Mouse (Mus musculus) CH12.LX (cell line): ENCODE results near the gene Zc3h12c. TPM values are rescaled to one million over a fixed set of nuclear protein-coding genes. Genes with fewer than 3 reads are reported as not detected.

Source experiments
- DNase-seq: peaks from one replicate; pipeline ENCODE4 v3.0.0-alpha.2; 2013; ENCODE audit errors: extremely low read depth
- H3K27ac ChIP-seq: 2 replicates; pipeline ENCODE4 v1.5.1; 2012; ENCODE audit warnings: low read depth, mild to moderate bottlenecking, control low read depth, moderate library complexity; ENCODE audit not compliant: insufficient read depth
- H3K27me3 ChIP-seq: replicated peaks from 2 replicates; pipeline ENCODE3; 2012; ENCODE audit warnings: inconsistent platforms
- H3K36me3 ChIP-seq, 2 experiments: replicated peaks in 1 of 2; 2 replicates each; pipeline versions ENCODE3 to v1.6.1; 2012; ENCODE audit warnings: inconsistent platforms in 1 of 2, low read length in 1 of 2, mild to moderate bottlenecking in 1 of 2, mixed read lengths in 1 of 2, moderate library complexity in 1 of 2; ENCODE audit not compliant: control insufficient read depth in 1 of 2, insufficient read depth in 1 of 2
- H3K4me1 ChIP-seq, 2 experiments: 2 replicates each; pipeline ENCODE4 v1.6.1; 2012; ENCODE audit warnings: inconsistent platforms in 1 of 2, moderate library complexity in 1 of 2; ENCODE audit not compliant: insufficient read depth in 2 of 2, control insufficient read depth in 1 of 2
- H3K4me2 ChIP-seq: 2 replicates; pipeline ENCODE4 v1.6.1; 2012; ENCODE audit warnings: low read depth, mild to moderate bottlenecking, control low read depth; ENCODE audit not compliant: poor library complexity, insufficient read depth, severe bottlenecking
- H3K4me3 ChIP-seq, 3 experiments: fragments of 150-350 bp in 1 of 3; sonication (generic) in 1 of 3; replicated peaks in 1 of 3; 2 replicates each; pipeline versions ENCODE3 to v1.5.1; 2011 to 2012; ENCODE audit warnings: low read depth in 2 of 3, low read length in 2 of 3, mild to moderate bottlenecking in 2 of 3, moderate library complexity in 2 of 3, control low read depth in 1 of 3, improper control_type of control experiment in 1 of 3, inconsistent platforms in 1 of 3, mixed read lengths in 1 of 3; ENCODE audit not compliant: poor library complexity in 1 of 3
- H3K79me2 ChIP-seq: replicated peaks from 2 replicates; pipeline ENCODE4 v1.6.1; 2012; ENCODE audit warnings: mild to moderate bottlenecking, moderate library complexity; ENCODE audit not compliant: control insufficient read depth, poor library complexity, insufficient read depth, severe bottlenecking; ENCODE audit errors: extremely low read depth
- H3K9ac ChIP-seq: 2 replicates; pipeline ENCODE4 v1.6.1; 2012; ENCODE audit warnings: low read depth, mild to moderate bottlenecking, control low read depth, moderate library complexity; ENCODE audit not compliant: insufficient read depth
- H3K9me3 ChIP-seq: replicated peaks from 2 replicates; pipeline ENCODE3; 2012; ENCODE audit warnings: low read length, inconsistent platforms, mixed read lengths
- BHLHE40 ChIP-seq: IDR thresholded peaks from 2 replicates; pipeline ENCODE4 v1.6.1; 2011; ENCODE audit warnings: mild to moderate bottlenecking, low read depth, low read length, improper control_type of control experiment
- CHD2 ChIP-seq: IDR thresholded peaks from 2 replicates; pipeline ENCODE4 v1.6.1; 2011; ENCODE audit warnings: low read length, improper control_type of control experiment
- ETS1 ChIP-seq: conservative IDR thresholded peaks from 2 replicates; pipeline ENCODE4 v1.6.1; 2012; ENCODE audit warnings: low read depth, mild to moderate bottlenecking, inconsistent platforms, low read length, improper control_type of control experiment, moderate library complexity
- GABPA ChIP-seq: IDR thresholded peaks from 2 replicates; pipeline ENCODE4 v1.6.1; 2012; ENCODE audit warnings: low read depth, low read length, improper control_type of control experiment, inconsistent platforms; ENCODE audit not compliant: insufficient replicate concordance
- HCFC1 ChIP-seq: IDR thresholded peaks from 2 replicates; pipeline ENCODE4 v1.6.1; 2012; ENCODE audit warnings: low read depth, mild to moderate bottlenecking, inconsistent platforms, low read length, improper control_type of control experiment
- IRF4 ChIP-seq: IDR thresholded peaks from 2 replicates; pipeline ENCODE4 v1.6.1; 2014; ENCODE audit warnings: low read depth, mild to moderate bottlenecking, inconsistent platforms, low read length, improper control_type of control experiment
- JUND ChIP-seq: conservative IDR thresholded peaks from 2 replicates; pipeline ENCODE4 v1.6.1; 2011; ENCODE audit warnings: low read depth, low read length, improper control_type of control experiment
- KAT2A ChIP-seq: IDR thresholded peaks from 2 replicates; pipeline ENCODE4 v1.6.1; 2012; ENCODE audit warnings: low read length, improper control_type of control experiment, inconsistent platforms; ENCODE audit not compliant: insufficient replicate concordance
- MAFK ChIP-seq: IDR thresholded peaks from 2 replicates; pipeline ENCODE4 v1.6.1; 2011; ENCODE audit warnings: low read length, improper control_type of control experiment; ENCODE audit not compliant: insufficient replicate concordance
- MAX ChIP-seq: IDR thresholded peaks from 2 replicates; pipeline ENCODE4 v1.6.1; 2011; ENCODE audit warnings: low read length, improper control_type of control experiment
- MEF2A ChIP-seq: IDR thresholded peaks from 2 replicates; pipeline ENCODE4 v1.6.1; 2014; ENCODE audit warnings: low read depth, mild to moderate bottlenecking, inconsistent platforms, low read length, improper control_type of control experiment, borderline replicate concordance
- MXI1 ChIP-seq: IDR thresholded peaks from 2 replicates; pipeline ENCODE4 v1.6.1; 2011; ENCODE audit warnings: mild to moderate bottlenecking, low read depth, low read length, improper control_type of control experiment
- NRF1 ChIP-seq: IDR thresholded peaks from 2 replicates; pipeline ENCODE4 v1.6.1; 2014; ENCODE audit warnings: low read depth, mild to moderate bottlenecking, inconsistent platforms, low read length, improper control_type of control experiment, moderate library complexity
- POLR2AphosphoS2 ChIP-seq: IDR thresholded peaks from 2 replicates; pipeline ENCODE4 v1.6.1; 2011; ENCODE audit warnings: low read depth, low read length, improper control_type of control experiment
- RCOR1 ChIP-seq: conservative IDR thresholded peaks from 2 replicates; pipeline ENCODE4 v1.6.1; 2012; ENCODE audit warnings: low read depth, mild to moderate bottlenecking, inconsistent platforms, low read length, improper control_type of control experiment
- SIN3A ChIP-seq: IDR thresholded peaks from 2 replicates; pipeline ENCODE4 v1.6.1; 2012; ENCODE audit warnings: low read length, improper control_type of control experiment, inconsistent platforms
- TBP ChIP-seq: conservative IDR thresholded peaks from 2 replicates; pipeline ENCODE4 v1.6.1; 2011; ENCODE audit warnings: low read depth, low read length, improper control_type of control experiment
- TCF12 ChIP-seq: IDR thresholded peaks from 2 replicates; pipeline ENCODE4 v1.6.1; 2014; ENCODE audit warnings: low read depth, mild to moderate bottlenecking, inconsistent platforms, low read length, improper control_type of control experiment
- UBTF ChIP-seq: IDR thresholded peaks from 2 replicates; pipeline ENCODE4 v1.6.1; 2012; ENCODE audit warnings: low read depth, mild to moderate bottlenecking, inconsistent platforms, low read length, improper control_type of control experiment, moderate library complexity
- ZC3H11A ChIP-seq: IDR thresholded peaks from 2 replicates; pipeline ENCODE4 v1.6.1; 2012; ENCODE audit warnings: low read depth, mild to moderate bottlenecking, inconsistent platforms, low read length, improper control_type of control experiment
- ZKSCAN1 ChIP-seq: IDR thresholded peaks from 2 replicates; pipeline ENCODE4 v1.6.1; 2012; ENCODE audit warnings: low read depth, inconsistent platforms, low read length, improper control_type of control experiment, borderline replicate concordance
- dilution Hi-C: fragments of 300-500 bp; cut with MboI; formaldehyde crosslinking; loops from 2 replicates; pipeline ENCODE4 v1.14.3; 2020; ENCODE audit warnings: low sequenced_read_pairs; ENCODE audit not compliant: extremely low pct_unique_long_range_greater_than_20kb, extremely low pct_ligation_motif_present
- in situ Hi-C: fragments of 300-500 bp; cut with MboI; formaldehyde crosslinking; loops from 3 replicates; pipeline ENCODE4 v1.14.3; 2019; ENCODE audit warnings: low sequenced_read_pairs, low pct_ligation_motif_present, low pct_unique_long_range_greater_than_20kb, mixed read lengths
- polyA plus RNA-seq: library from polyadenylated mRNA; unstranded; fragments of >175 nt; gene quantifications from 2 replicates; pipeline ENCODE4 v1.2.1, GENCODE M21; 2012; ENCODE audit warnings: low read depth; ENCODE audit not compliant: insufficient read length
- total RNA-seq, 2 experiments: library from RNA; depleted of rRNA; stranded (reverse); fragments of 300-350 nt in 1 of 2; fragments of >200 nt in 1 of 2; gene quantifications; 2 replicates each; pipeline ENCODE4 v1.2.3; 2012 to 2014

Zc3h12c gene
- total and polyA plus RNA-seq, 3 experiments, result 11.2 to 36.1 (median 21.7) TPM

DNA sequence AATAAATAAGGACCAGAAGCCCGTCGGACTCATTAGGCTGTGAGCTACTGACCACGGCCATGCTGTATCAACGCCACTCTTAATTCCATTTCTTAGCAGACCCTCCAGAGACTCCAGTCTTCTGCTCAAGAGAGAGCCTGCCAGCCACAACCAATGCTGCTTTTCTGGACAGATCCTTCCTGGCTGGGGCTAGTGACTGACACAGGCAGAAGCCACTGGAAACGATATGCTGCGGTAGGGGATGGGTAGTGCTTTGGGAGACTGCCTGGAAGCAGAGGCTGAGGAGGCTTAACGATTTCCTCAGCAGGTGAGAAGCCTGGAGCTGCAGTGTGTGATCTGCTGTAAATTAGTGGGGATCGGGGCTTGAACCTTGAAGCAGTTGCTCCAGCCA lies 64.2 kb downstream of the Zc3h12c start:
- Histone ChIP-seq H3K4me2 (no peak overlapping the region), H3K27ac (no peak overlapping the region), H3K9ac (no peak overlapping the region), H3K4me1 (peaks cover 13 to 39% of the 10 kb centered on the region in 2 experiments), H3K36me3 (no peaks in the 10 kb centered on the region), H3K4me3 (no peak overlapping the region), H3K9me3 (no peaks in the 10 kb centered on the region), H3K79me2 (no peaks in the 10 kb centered on the region), H3K27me3 (no peaks in the 10 kb centered on the region)
- dilution Hi-C loops (no loop called here), in situ Hi-C loops (loop anchor here (10.0 kb wide), 1 partner anchor 181 kb away; no protein-coding TSS in a partner anchor)
- no peak for DNase-seq
- TF ChIP-seq KAT2A, result no peak
- no peak for TF ChIP-seq SIN3A
- no peak for TF ChIP-seq MAX
- no peak for TF ChIP-seq ETS1
- no peak for TF ChIP-seq IRF4
- no peak for TF ChIP-seq GABPA
- no peak for TF ChIP-seq JUND
- no peak for TF ChIP-seq MEF2A
- no peak for TF ChIP-seq UBTF
- TF ChIP-seq TBP, result no peak
- TF ChIP-seq ZC3H11A, result no peak
- TF ChIP-seq NRF1, result no peak
- TF ChIP-seq HCFC1, result no peak
- TF ChIP-seq POLR2AphosphoS2, result no peak
- no peak for TF ChIP-seq ZKSCAN1
- TF ChIP-seq MXI1, result no peak
- TF ChIP-seq RCOR1, result no peak
- TF ChIP-seq TCF12, result no peak
- TF ChIP-seq BHLHE40, result no peak

DNA sequence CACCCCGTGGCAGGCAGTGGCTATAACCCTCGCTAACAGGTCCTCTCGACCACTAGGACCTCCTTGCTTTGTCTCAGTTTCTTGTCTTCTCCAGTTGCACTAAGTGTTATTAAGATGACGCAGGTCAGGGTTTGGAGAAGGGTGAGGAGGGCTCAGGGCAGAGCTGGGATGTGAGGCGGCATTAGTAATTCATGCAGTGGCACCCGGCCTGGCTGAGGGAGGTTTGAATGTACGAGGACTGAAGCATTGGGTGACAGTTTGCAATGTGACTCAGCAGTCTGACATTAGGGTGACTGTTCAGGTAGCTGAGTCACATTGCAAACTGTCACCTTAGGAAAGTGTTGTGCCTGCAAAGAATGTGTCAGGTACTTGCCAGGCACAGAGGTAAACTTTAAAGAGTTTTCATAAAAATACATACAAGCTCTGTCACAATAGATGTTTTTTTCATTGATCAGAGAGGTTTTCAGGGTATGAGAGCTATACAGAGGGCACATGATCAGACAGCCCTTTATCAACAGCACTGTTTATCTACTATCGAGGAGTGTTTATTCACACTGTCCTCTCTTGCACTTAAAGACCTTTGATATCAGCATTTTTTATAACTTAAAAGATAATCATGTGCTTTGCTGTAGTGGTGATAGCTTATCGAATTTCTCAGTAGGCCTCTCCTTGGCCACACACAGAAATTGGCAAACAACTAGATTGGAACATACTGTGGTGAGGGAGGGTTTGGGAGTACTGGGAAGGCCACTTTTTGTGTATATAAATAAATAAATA lies 64.7 kb downstream of the Zc3h12c start:
- no peaks in the 10 kb centered on the region for H3K9me3 ChIP-seq
- no peak overlapping the region for H3K4me2 ChIP-seq
- H3K27me3 ChIP-seq, result no peaks in the 10 kb centered on the region
- dilution Hi-C loops (no loop called here), in situ Hi-C loops (loop anchor here (10.0 kb wide), 1 partner anchor 181 kb away; no protein-coding TSS in a partner anchor)
- H3K4me1 ChIP-seq, result peaks cover 13 to 41% of the 10 kb centered on the region in 2 experiments
- no peak for DNase-seq
- H3K27ac ChIP-seq, result no peak overlapping the region
- no peak overlapping the region for H3K4me3 ChIP-seq
- 0 out of 2 replicates have a peak, but pooled peaks have one; percentile 8 for TF ChIP-seq CHD2
- TF ChIP-seq RCOR1, result no peak
- 0 out of 2 replicates have a peak, but pooled peaks have one; percentile 3 for TF ChIP-seq MAFK
- H3K9ac ChIP-seq, result no peak overlapping the region
- H3K36me3 ChIP-seq, result no peaks in the 10 kb centered on the region
- no peaks in the 10 kb centered on the region for H3K79me2 ChIP-seq
